Mouse (Mus musculus): ENCODE results near the gene Fbxl20.

GRCm38 (mm10) chr11:98149304-98149750 lies 876 bp downstream of the Fbxl20 start:
- no peak for TF ChIP-seq CTCF (IDR thresholded peaks at IDR 0.05; ENCODE audit: low read depth)
- no peak for TF ChIP-seq EP300 (IDR thresholded peaks at IDR 0.05; ENCODE audit: low read depth)
